Mouse (Mus musculus): ENCODE data around the gene Tnni1. TPM values are rescaled to one million over a fixed set of nuclear protein-coding genes. Genes with fewer than 3 reads are reported as not detected.

The Tnni1 gene
- polyA plus RNA-seq, 1 experiment from 2014 or later: 3,442 TPM

GRCm38 (mm10) chr1:135839065-135839464 lies 59.8 kb downstream of the Tnni1 start:
- peak overlapping the region; percentile 99 for H3K27ac ChIP-seq (ENCODE audit: low read depth, low read length)
- H3K27me3 ChIP-seq (ENCODE audit: control insufficient read depth, insufficient read depth, low read length): no peaks in the 10 kb centered on the region
- ATAC-seq (replicated peaks; ENCODE audit: insufficient number of reproducible peaks, low FRiP score, low TSS enrichment): no peak
- peaks cover 69% of the 10 kb centered on the region for H3K4me1 ChIP-seq (ENCODE audit: control insufficient read depth, insufficient read depth, low read length)
- peak overlapping the region; percentile 98 for H3K9ac ChIP-seq (ENCODE audit: low read depth, low read length)
- H3K4me3 ChIP-seq (ENCODE audit: low read depth, low read length): peak overlapping the region; percentile 66
- no peaks in the 10 kb centered on the region for H3K36me3 ChIP-seq (ENCODE audit: control insufficient read depth, insufficient read depth, low read length)
- H3K4me2 ChIP-seq: peak overlapping the region; percentile 77
- 45% methylated on average over 6 of the region's 6 CpGs for WGBS (ENCODE audit: insufficient replicate concordance)
- H3K9me3 ChIP-seq (replicated peaks; ENCODE audit: control insufficient read depth, low read length): no peaks in the 10 kb centered on the region

GRCm38 (mm10) chr1:135840675-135841395 lies 61.6 kb downstream of the Tnni1 start:
- Histone ChIP-seq H3K27me3 (ENCODE audit: control insufficient read depth, insufficient read depth, low read length) (no peaks in the 10 kb centered on the region), H3K27ac (ENCODE audit: low read depth, low read length) (peak overlapping the region; percentile 66), H3K36me3 (ENCODE audit: control insufficient read depth, insufficient read depth, low read length) (no peaks in the 10 kb centered on the region), H3K9ac (ENCODE audit: low read depth, low read length) (peak overlapping the region; percentile 54), H3K4me3 (ENCODE audit: low read depth, low read length) (0 out of 2 replicates have a peak overlapping the region, but pooled peaks have one; percentile 0), H3K4me2 (peak overlapping the region; percentile 77), H3K4me1 (ENCODE audit: control insufficient read depth, insufficient read depth, low read length) (peaks cover 66% of the 10 kb centered on the region), H3K9me3 (replicated peaks; ENCODE audit: control insufficient read depth, low read length) (no peaks in the 10 kb centered on the region)
- WGBS (ENCODE audit: insufficient replicate concordance): 44% methylated on average over 15 of the region's 15 CpGs
- ATAC-seq (replicated peaks; ENCODE audit: insufficient number of reproducible peaks, low FRiP score, low TSS enrichment): no peak

- Histone ChIP-seq H3K27ac (ENCODE audit: low read depth, low read length) (peak overlapping the region; percentile 79), H3K9ac (ENCODE audit: low read depth, low read length) (0 out of 2 replicates have a peak overlapping the region, but pooled peaks have one; percentile 47)
- no peak for ATAC-seq (replicated peaks; ENCODE audit: insufficient number of reproducible peaks, low FRiP score, low TSS enrichment)
These were observed 64.5 kb downstream of the Tnni1 start for GRCm38 (mm10) chr1:135843519-135844262.

GRCm38 (mm10) chr1:135844481-135844880 lies 65.2 kb downstream of the Tnni1 start:
- whole genome bisulfite sequencing (ENCODE audit: insufficient replicate concordance): 30% methylated on average over 6 of the region's 6 CpGs
- Histone ChIP-seq H3K4me3 (ENCODE audit: low read depth, low read length) (no peak overlapping the region), H3K9ac (ENCODE audit: low read depth, low read length) (0 out of 2 replicates have a peak overlapping the region, but pooled peaks have one; percentile 49), H3K4me1 (ENCODE audit: control insufficient read depth, insufficient read depth, low read length) (peaks cover 66% of the 10 kb centered on the region), H3K36me3 (ENCODE audit: control insufficient read depth, insufficient read depth, low read length) (no peaks in the 10 kb centered on the region; the same call in 1 of the 2 replicates), H3K9me3 (replicated peaks; ENCODE audit: control insufficient read depth, low read length) (no peaks in the 10 kb centered on the region), H3K4me2 (peak overlapping the region; percentile 31), H3K27ac (ENCODE audit: low read depth, low read length) (peak overlapping the region; percentile 79), H3K27me3 (ENCODE audit: control insufficient read depth, insufficient read depth, low read length) (no peaks in the 10 kb centered on the region)
- no peak for ATAC-seq (replicated peaks; ENCODE audit: insufficient number of reproducible peaks, low FRiP score, low TSS enrichment)

More at GRCm38 (mm10) chr1:135843519-135844262, 64.5 kb downstream of the Tnni1 start:
- peaks cover 67% of the 10 kb centered on the region for H3K4me1 ChIP-seq (ENCODE audit: control insufficient read depth, insufficient read depth, low read length)
- H3K4me3 ChIP-seq (ENCODE audit: low read depth, low read length): no peak overlapping the region
- no peaks in the 10 kb centered on the region for H3K27me3 ChIP-seq (ENCODE audit: control insufficient read depth, insufficient read depth, low read length)
- WGBS (ENCODE audit: insufficient replicate concordance): 82% methylated on average over 10 of the region's 10 CpGs
- H3K36me3 ChIP-seq (ENCODE audit: control insufficient read depth, insufficient read depth, low read length): no peaks in the 10 kb centered on the region; the same call in 1 of the 2 replicates
- H3K4me2 ChIP-seq: peak overlapping the region; percentile 31; the same call in 1 of the 2 replicates
- H3K9me3 ChIP-seq (replicated peaks; ENCODE audit: control insufficient read depth, low read length): no peaks in the 10 kb centered on the region

- H3K36me3 ChIP-seq (ENCODE audit: control insufficient read depth, insufficient read depth, low read length): peaks cover 5% of the 10 kb centered on the region
- ATAC-seq (replicated peaks; ENCODE audit: insufficient number of reproducible peaks, low FRiP score, low TSS enrichment): no peak
- 0 out of 2 replicates have a peak overlapping the region, but pooled peaks have one; percentile 15 for H3K27ac ChIP-seq (ENCODE audit: low read depth, low read length)
- H3K4me1 ChIP-seq (ENCODE audit: control insufficient read depth, insufficient read depth, low read length): peaks cover 60% of the 10 kb centered on the region
- H3K9me3 ChIP-seq (replicated peaks; ENCODE audit: control insufficient read depth, low read length): no peaks in the 10 kb centered on the region
- no peak overlapping the region for H3K4me3 ChIP-seq (ENCODE audit: low read depth, low read length)
- no peak overlapping the region for H3K4me2 ChIP-seq
- H3K9ac ChIP-seq (ENCODE audit: low read depth, low read length): no peak overlapping the region
- 71% methylated on average over 5 of the region's 5 CpGs for WGBS (ENCODE audit: insufficient replicate concordance)
- no peaks in the 10 kb centered on the region for H3K27me3 ChIP-seq (ENCODE audit: control insufficient read depth, insufficient read depth, low read length)
These were observed 67.4 kb downstream of the Tnni1 start for GRCm38 (mm10) chr1:135846632-135847031.

GRCm38 (mm10) chr1:135847139-135847562 lies 67.9 kb downstream of the Tnni1 start:
- no peaks in the 10 kb centered on the region for H3K9me3 ChIP-seq (replicated peaks; ENCODE audit: control insufficient read depth, low read length)
- no peak overlapping the region for H3K4me2 ChIP-seq
- 0 out of 2 replicates have a peak overlapping the region, but pooled peaks have one; percentile 10 for H3K9ac ChIP-seq (ENCODE audit: low read depth, low read length)
- ATAC-seq (replicated peaks; ENCODE audit: insufficient number of reproducible peaks, low FRiP score, low TSS enrichment): no peak
- H3K27ac ChIP-seq (ENCODE audit: low read depth, low read length): no peak overlapping the region
- no peaks in the 10 kb centered on the region for H3K27me3 ChIP-seq (ENCODE audit: control insufficient read depth, insufficient read depth, low read length)
- peaks cover 8% of the 10 kb centered on the region for H3K36me3 ChIP-seq (ENCODE audit: control insufficient read depth, insufficient read depth, low read length)
- H3K4me1 ChIP-seq (ENCODE audit: control insufficient read depth, insufficient read depth, low read length): peaks cover 62% of the 10 kb centered on the region
- 29% methylated on average over 6 of the region's 6 CpGs for WGBS (ENCODE audit: insufficient replicate concordance)
- no peak overlapping the region for H3K4me3 ChIP-seq (ENCODE audit: low read depth, low read length)

GRCm38 (mm10) chr1:135847611-135848351 lies 68.5 kb downstream of the Tnni1 start:
- Histone ChIP-seq H3K27me3 (ENCODE audit: control insufficient read depth, insufficient read depth, low read length) (no peaks in the 10 kb centered on the region), H3K36me3 (ENCODE audit: control insufficient read depth, insufficient read depth, low read length) (peaks cover 8% of the 10 kb centered on the region), H3K4me3 (ENCODE audit: low read depth, low read length) (no peak overlapping the region), H3K4me2 (no peak overlapping the region), H3K4me1 (ENCODE audit: control insufficient read depth, insufficient read depth, low read length) (peaks cover 63% of the 10 kb centered on the region), H3K9ac (ENCODE audit: low read depth, low read length) (0 out of 2 replicates have a peak overlapping the region, but pooled peaks have one; percentile 10), H3K9me3 (replicated peaks; ENCODE audit: control insufficient read depth, low read length) (no peaks in the 10 kb centered on the region), H3K27ac (ENCODE audit: low read depth, low read length) (no peak overlapping the region)
- ATAC-seq (replicated peaks; ENCODE audit: insufficient number of reproducible peaks, low FRiP score, low TSS enrichment): no peak
- 68% methylated on average over 17 of the region's 17 CpGs for WGBS (ENCODE audit: insufficient replicate concordance)

All from heart, embryonic 11.5 days (tissue).